Comparison of ENCODE assay signal across 8 mouse cellular contexts in genomic region chr10:70156431-70157165, GRCm38 (mm10). TPM values are rescaled to one million over a fixed set of nuclear protein-coding genes. Genes with fewer than 3 reads are reported as not detected.
DNase-seq lines count a peak whose midpoint lies in the region; ATAC-seq and TF ChIP-seq lines count a peak whose summit lies in the region.
"Had no signal": no experiment of that assay in that cellular context is flagged by ENCODE, and none has a peak within 500 bp of the region (broad histone marks: within the 10 kb centered on the region; RNA-seq: fewer than 3 reads in every experiment).

No protein-coding gene starts in this region.

- H3K27me3 ChIP-seq in midbrain, embryonic 13.5 days, result no peaks in the 10 kb centered on the region
- H3K27me3 ChIP-seq: midbrain, embryonic 12.5 days had no signal

- no peak overlapping the region for H3K4me3 ChIP-seq in layer of hippocampus, adult 2 months
- no peak overlapping the region for H3K4me3 ChIP-seq in midbrain, embryonic 13.5 days (replicated peaks)
- H3K4me3 ChIP-seq: midbrain, embryonic 12.5 days had no signal

- no peak overlapping the region for H3K9ac ChIP-seq in midbrain, embryonic 13.5 days (replicated peaks)
- H3K9ac ChIP-seq: midbrain, embryonic 12.5 days had no signal

- H3K36me3 ChIP-seq in midbrain, embryonic 13.5 days, result peaks cover 39% of the 10 kb centered on the region

- ATAC-seq in activated CD4-positive, CD25-positive, alpha-beta regulatory T cell, adult 4 months, result peak; percentile 65
- ATAC-seq in midbrain, embryonic 13.5 days, result no peak

- no peak overlapping the region for H3K27ac ChIP-seq in layer of hippocampus, adult 2 months
- no peak overlapping the region for H3K27ac ChIP-seq in midbrain, embryonic 13.5 days
- H3K27ac ChIP-seq: midbrain, embryonic 12.5 days had no signal

- H3K4me2 ChIP-seq in midbrain, embryonic 13.5 days (replicated peaks), result no peak overlapping the region
- H3K4me2 ChIP-seq: midbrain, embryonic 12.5 days had no signal

- H3K4me1 ChIP-seq in midbrain, embryonic 13.5 days (replicated peaks), result 0 out of 2 replicates have a peak, but pooled peaks cover 10% of the 10 kb centered on the region
- H3K4me1 ChIP-seq: midbrain, embryonic 12.5 days had no signal

- 81% methylated on average over 3 of the region's 3 CpGs for WGBS in midbrain, embryonic 13.5 days

- peak; percentile 73 for TF ChIP-seq CTCF in layer of hippocampus, adult 2 months (conservative IDR thresholded peaks at IDR 0.05)

- no peak for DNase-seq in layer of hippocampus, adult 2 months (ENCODE audit: low spot score in 2 of 2)
- DNase-seq in layer of hippocampus, postnatal 25 days (ENCODE audit: extremely low spot score in 1 of 2, low spot score in 1 of 2), result no peak
- peak; percentile 74 for DNase-seq in fat pad, adult 2 months (ENCODE audit: extremely low read depth, low read depth, low spot score)
- DNase-seq in naive thymus-derived CD4-positive, alpha-beta T cell, adult 2 months (ENCODE audit: low read depth), result peak; percentile 44
- no peak for DNase-seq in right cerebral cortex, postnatal 36 days (ENCODE audit: low spot score in 2 of 2)

- H3K9me3 ChIP-seq in midbrain, embryonic 13.5 days, result no peaks in the 10 kb centered on the region
- H3K9me3 ChIP-seq: midbrain, embryonic 12.5 days had no signal

RNA-seq across cellular contexts. Expression of gene Mrln, which starts 47.9 kb away (rescaled TPM):
- not detected for total RNA-seq in layer of hippocampus, adult 2 months (2021)
- not detected for total RNA-seq in layer of hippocampus, postnatal 25 days (2021)
- not detected for polyA plus RNA-seq in activated CD4-positive, CD25-positive, alpha-beta regulatory T cell, adult 4 months (2017; shearing (Covaris generic))
- polyA plus RNA-seq in midbrain, embryonic 13.5 days (2015; fragmentation: Nextera tagmentation; extraction: Ambion mirVana), result 1.2 TPM in 1 of 2 replicates, not detected in the other

RNA-seq across cellular contexts. Expression of gene Ccdc6, which starts 59.7 kb away (rescaled TPM):
- total RNA-seq in layer of hippocampus, adult 2 months (2021), result 10 to 100 TPM; 60.5 to 65.6 TPM
- 10 to 100 TPM; 56.9 to 62.9 TPM for total RNA-seq in layer of hippocampus, postnatal 25 days (2021)
- polyA plus RNA-seq in activated CD4-positive, CD25-positive, alpha-beta regulatory T cell, adult 4 months (2017; shearing (Covaris generic)), result 10 to 100 TPM; 26.0 to 27.6 TPM
- 21.1 and 21.7 TPM in 2 replicates for polyA plus RNA-seq in midbrain, embryonic 13.5 days (2015; fragmentation: Nextera tagmentation; extraction: Ambion mirVana)

Comparison
In these comparisons a context has a peak if more than half of its experiments do, and no peak if none do; other contexts are left out.
1. DNase-seq: peak in fat pad, adult 2 months (single experiment) and naive thymus-derived CD4-positive, alpha-beta T cell, adult 2 months (single experiment); none in layer of hippocampus, adult 2 months (0 of 2), layer of hippocampus, postnatal 25 days (0 of 2) and right cerebral cortex, postnatal 36 days (0 of 2).